Mouse (Mus musculus): ENCODE results near the gene Gm42688. TPM values are rescaled to one million over a fixed set of nuclear protein-coding genes. Genes with fewer than 3 reads are reported as not detected.

Gene Gm42688
- total and polyA plus RNA-seq, 3 experiments = 1.2 to 1.6 (median 1.3) TPM

- Histone ChIP-seq H3K9ac (ENCODE audit: insufficient read depth, low read depth) (no peak overlapping the region), H3K27me3 (replicated peaks) (no peaks in the 10 kb centered on the region), H3K27ac (ENCODE audit: insufficient read depth, low read depth) (no peak overlapping the region), H3K4me1 (ENCODE audit: control insufficient read depth in 1 of 2, insufficient read depth in 2 of 2) (peaks cover 4 to 8% of the 10 kb centered on the region in 2 experiments; a peak in 3 of 4 replicates), H3K4me3 (replicated peaks in 1 of 3; ENCODE audit: low read depth in 2 of 3, low read length in 2 of 3, poor library complexity in 1 of 3) (no peak overlapping the region), H3K79me2 (replicated peaks; ENCODE audit: control insufficient read depth, extremely low read depth, insufficient read depth, poor library complexity, severe bottlenecking) (no peaks in the 10 kb centered on the region), H3K36me3 (replicated peaks in 1 of 2; ENCODE audit: control insufficient read depth in 1 of 2, insufficient read depth in 1 of 2, low read length in 1 of 2) (peaks cover 2 to 13% of the 10 kb centered on the region in 2 experiments), H3K4me2 (ENCODE audit: insufficient read depth, low read depth, poor library complexity, severe bottlenecking) (no peak overlapping the region), H3K9me3 (replicated peaks; ENCODE audit: low read length) (no peaks in the 10 kb centered on the region)
- dilution Hi-C loops (cut with MboI; ENCODE audit: extremely low pct_ligation_motif_present, extremely low pct_unique_long_range_greater_than_20kb, low sequenced_read_pairs) = no loop called here
- DNase-seq (ENCODE audit: extremely low read depth) = no peak
- TF ChIP-seq RCOR1 (conservative IDR thresholded peaks at IDR 0.05; ENCODE audit: low read depth, low read length) (no peak), NRF1 (IDR thresholded peaks at IDR 0.05; ENCODE audit: low read depth, low read length) (no peak), CHD2 (IDR thresholded peaks at IDR 0.05; ENCODE audit: low read length) (no peak), BHLHE40 (IDR thresholded peaks at IDR 0.05; ENCODE audit: low read depth, low read length) (no peak), MAZ (IDR thresholded peaks at IDR 0.05; ENCODE audit: low read depth, low read length) (no peak), ZMIZ1 (IDR thresholded peaks at IDR 0.05; ENCODE audit: low read depth, low read length) (no peak), MYC (IDR thresholded peaks at IDR 0.05; ENCODE audit: low read depth, low read length) (no peak), POLR2A (IDR thresholded peaks at IDR 0.05; ENCODE audit: low read depth, low read length) (no peak), SMC3 (IDR thresholded peaks at IDR 0.05; ENCODE audit: low read depth, low read length) (no peak), UBTF (IDR thresholded peaks at IDR 0.05; ENCODE audit: low read depth, low read length) (no peak), HCFC1 (IDR thresholded peaks at IDR 0.05; ENCODE audit: low read depth, low read length) (no peak), ETS1 (conservative IDR thresholded peaks at IDR 0.05; ENCODE audit: low read depth, low read length) (no peak), IRF4 (IDR thresholded peaks at IDR 0.05; ENCODE audit: low read depth, low read length) (no peak), TCF12 (IDR thresholded peaks at IDR 0.05; ENCODE audit: low read depth, low read length) (no peak), GABPA (IDR thresholded peaks at IDR 0.05; ENCODE audit: insufficient replicate concordance, low read depth, low read length) (no peak), MXI1 (IDR thresholded peaks at IDR 0.05; ENCODE audit: low read depth, low read length) (no peak), JUN (IDR thresholded peaks at IDR 0.05; ENCODE audit: insufficient read depth, low read depth, low read length) (no peak), TBP (conservative IDR thresholded peaks at IDR 0.05; ENCODE audit: low read depth, low read length) (no peak)
- in situ Hi-C loops (cut with MboI; ENCODE audit: low pct_ligation_motif_present, low pct_unique_long_range_greater_than_20kb, low sequenced_read_pairs) = no loop called here
These were observed 14.1 kb upstream of the Gm42688 start for GRCm38 (mm10) chr6:83087205-83087925.

DNA sequence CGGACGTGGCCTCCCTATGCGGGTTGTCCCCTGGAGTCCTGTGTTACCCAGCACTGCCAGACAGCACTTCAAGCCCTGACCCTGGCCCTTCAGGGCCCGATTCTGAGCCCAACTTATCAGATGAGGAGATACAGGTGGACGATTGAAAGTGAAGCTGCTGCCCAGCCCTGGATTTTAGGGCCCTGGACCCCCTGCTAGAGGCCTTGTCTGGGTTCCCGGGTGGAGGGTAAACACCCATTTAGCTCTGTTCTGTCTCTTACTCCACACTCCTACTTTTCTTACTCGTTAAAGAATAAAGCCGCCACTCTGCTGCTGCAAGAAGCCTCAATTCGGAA lies 13.5 kb upstream of the Gm42688 start:
- Histone ChIP-seq H3K36me3 (replicated peaks in 1 of 2; ENCODE audit: control insufficient read depth in 1 of 2, insufficient read depth in 1 of 2, low read length in 1 of 2) (peaks cover 0 to 8% of the 10 kb centered on the region in 2 experiments), H3K9ac (ENCODE audit: insufficient read depth, low read depth) (no peak overlapping the region), H3K79me2 (replicated peaks; ENCODE audit: control insufficient read depth, extremely low read depth, insufficient read depth, poor library complexity, severe bottlenecking) (no peaks in the 10 kb centered on the region), H3K27me3 (replicated peaks) (peaks cover 3% of the 10 kb centered on the region), H3K27ac (ENCODE audit: insufficient read depth, low read depth) (no peak overlapping the region), H3K4me1 (ENCODE audit: control insufficient read depth in 1 of 2, insufficient read depth in 2 of 2) (peaks cover 4 to 8% of the 10 kb centered on the region in 2 experiments; a peak in 3 of 4 replicates), H3K9me3 (replicated peaks; ENCODE audit: low read length) (no peaks in the 10 kb centered on the region), H3K4me3 (replicated peaks in 1 of 3; ENCODE audit: low read depth in 2 of 3, low read length in 2 of 3, poor library complexity in 1 of 3) (no peak overlapping the region), H3K4me2 (ENCODE audit: insufficient read depth, low read depth, poor library complexity, severe bottlenecking) (no peak overlapping the region)
- in situ Hi-C loops (cut with MboI; ENCODE audit: low pct_ligation_motif_present, low pct_unique_long_range_greater_than_20kb, low sequenced_read_pairs) (no loop called here), dilution Hi-C loops (cut with MboI; ENCODE audit: extremely low pct_ligation_motif_present, extremely low pct_unique_long_range_greater_than_20kb, low sequenced_read_pairs) (no loop called here)
- TF ChIP-seq BHLHE40 (IDR thresholded peaks at IDR 0.05; ENCODE audit: low read depth, low read length) = no peak
- TF ChIP-seq TCF12 (IDR thresholded peaks at IDR 0.05; ENCODE audit: low read depth, low read length) = no peak
- no peak for TF ChIP-seq ETS1 (conservative IDR thresholded peaks at IDR 0.05; ENCODE audit: low read depth, low read length)
- TF ChIP-seq MEF2A (IDR thresholded peaks at IDR 0.05; ENCODE audit: borderline replicate concordance, low read depth, low read length) = no peak
- no peak for TF ChIP-seq PAX5 (IDR thresholded peaks at IDR 0.05; ENCODE audit: low read length)
- TF ChIP-seq NELFE (IDR thresholded peaks at IDR 0.05; ENCODE audit: low read depth, low read length) = no peak
- TF ChIP-seq IRF4 (IDR thresholded peaks at IDR 0.05; ENCODE audit: low read depth, low read length) = no peak
- no peak for TF ChIP-seq CHD2 (IDR thresholded peaks at IDR 0.05; ENCODE audit: low read length)
- TF ChIP-seq E2F4 (IDR thresholded peaks at IDR 0.05; ENCODE audit: insufficient replicate concordance, low read depth, low read length) = no peak
- no peak for TF ChIP-seq EP300 (IDR thresholded peaks at IDR 0.05; ENCODE audit: low read length)
- TF ChIP-seq MAFK (IDR thresholded peaks at IDR 0.05; ENCODE audit: insufficient replicate concordance, low read length) = no peak
- no peak for TF ChIP-seq ZC3H11A (IDR thresholded peaks at IDR 0.05; ENCODE audit: low read depth, low read length)
- no peak for TF ChIP-seq NRF1 (IDR thresholded peaks at IDR 0.05; ENCODE audit: low read depth, low read length)
- TF ChIP-seq USF2 (conservative IDR thresholded peaks at IDR 0.05; ENCODE audit: low read depth, low read length) = no peak
- no peak for TF ChIP-seq RCOR1 (conservative IDR thresholded peaks at IDR 0.05; ENCODE audit: low read depth, low read length)
- no peak for TF ChIP-seq JUND (conservative IDR thresholded peaks at IDR 0.05; ENCODE audit: low read depth, low read length)
- TF ChIP-seq SMC3 (IDR thresholded peaks at IDR 0.05; ENCODE audit: low read depth, low read length) = no peak
- TF ChIP-seq MAZ (IDR thresholded peaks at IDR 0.05; ENCODE audit: low read depth, low read length) = no peak
- TF ChIP-seq MAX (IDR thresholded peaks at IDR 0.05; ENCODE audit: low read length) = no peak
- TF ChIP-seq ZMIZ1 (IDR thresholded peaks at IDR 0.05; ENCODE audit: low read depth, low read length) = no peak
- DNase-seq (ENCODE audit: extremely low read depth) = no peak
